Mouse (Mus musculus) hindbrain, embryonic 15.5 days (tissue): Measurements from ENCODE around the gene Rnaseh2c. TPM values are rescaled to one million over a fixed set of nuclear protein-coding genes. Genes with fewer than 3 reads are reported as not detected.
A peak's percentile ranks its signal among the peaks of the same experiment; 100 is the strongest.

Experiments used
- ATAC-seq: fragments of 200-750 bp; cut with Nextera tagmentation; 2 replicates; pipeline ENCODE4 v1.8.0; 2017; ENCODE audit warnings: low read depth, moderate number of reproducible peaks, moderate TSS enrichment; ENCODE audit not compliant: low FRiP score
- H3K27ac ChIP-seq: fragments of 300-500 bp; sonication (generic); replicated peaks from 2 replicates; pipeline ENCODE4 v1.5.1; 2015; ENCODE audit warnings: mild to moderate bottlenecking, inconsistent platforms
- H3K27me3 ChIP-seq: fragments of 300-500 bp; sonication (generic); 2 replicates; pipeline ENCODE4 v1.6.1; 2015; ENCODE audit warnings: control low read depth, inconsistent platforms
- H3K36me3 ChIP-seq: fragments of 300-500 bp; sonication (generic); 2 replicates; pipeline ENCODE4 v1.6.1; 2015; ENCODE audit warnings: control low read depth, inconsistent platforms
- H3K4me1 ChIP-seq: fragments of 300-500 bp; sonication (generic); replicated peaks from 2 replicates; pipeline ENCODE4 v1.6.1; 2015; ENCODE audit warnings: control low read depth, inconsistent platforms
- H3K4me2 ChIP-seq: fragments of 300-500 bp; sonication (generic); 2 replicates; pipeline ENCODE4 v1.6.1; 2015; ENCODE audit warnings: moderate library complexity, mild to moderate bottlenecking, inconsistent platforms
- H3K4me3 ChIP-seq: fragments of 300-500 bp; sonication (generic); 2 replicates; pipeline ENCODE4 v1.5.1; 2015; ENCODE audit warnings: mild to moderate bottlenecking, inconsistent platforms
- H3K9ac ChIP-seq: fragments of 300-500 bp; sonication (generic); 2 replicates; pipeline ENCODE4 v1.6.1; 2015; ENCODE audit warnings: inconsistent platforms
- H3K9me3 ChIP-seq: fragments of 300-500 bp; sonication (generic); 2 replicates; pipeline ENCODE4 v1.6.1; 2016; ENCODE audit warnings: control low read depth, inconsistent platforms
- WGBS: fragments of 180-500 bp; shearing (Covaris S2); methylation state at CpG from one replicate; pipeline ENCODE4 v1.1.7; 2015; 5-methylcytosine and 5-hydroxymethylcytosine counted together
- polyA plus RNA-seq: library from polyadenylated mRNA; unstranded; fragments of >200 nt; fragmentation: Nextera tagmentation; extraction: Ambion mirVana; gene quantifications from 2 replicates; pipeline ENCODE4 v1.2.1, GENCODE M21; 2015

The Rnaseh2c gene
- polyA plus RNA-seq, 1 experiment from 2014 or later = 66.6 TPM

GRCm38 (mm10) chr19:5654720-5655298 is 53.1 kb downstream of the Rnaseh2c start:
- 15% methylated on average over 43 of the region's 43 CpGs for WGBS
- ATAC-seq = no peak

More at GRCm38 (mm10) chr19:5654720-5655298, 53.1 kb downstream of the Rnaseh2c start:
- Histone ChIP-seq H3K36me3 (no peaks in the 10 kb centered on the region), H3K9me3 (no peaks in the 10 kb centered on the region), H3K9ac (peak overlapping the region; percentile 15), H3K4me2 (peak overlapping the region; percentile 74), H3K27me3 (peaks cover 34% of the 10 kb centered on the region), H3K4me1 (peaks cover 15% of the 10 kb centered on the region), H3K4me3 (peak overlapping the region; percentile 42), H3K27ac (no peak overlapping the region)

Other genes with a start within 250 kb of the Rnaseh2c start
- 40.7 and 43.3 TPM in 2 replicates for gene Eif1ad, start 235.1 kb upstream of the Rnaseh2c start, polyA plus RNA-seq
- 319 and 333 TPM in 2 replicates for gene Banf1, start 234.7 kb upstream of the Rnaseh2c start, polyA plus RNA-seq
- 68.2 and 77.1 TPM in 2 replicates for gene Sart1, start 213.2 kb upstream of the Rnaseh2c start, polyA plus RNA-seq
- gene Tsga10ip, start 199.3 kb upstream of the Rnaseh2c start, polyA plus RNA-seq = not detected in 2 replicates
- 301 and 311 TPM in 2 replicates for gene Drap1, start 176.9 kb upstream of the Rnaseh2c start, polyA plus RNA-seq
- gene AI837181, start 176.7 kb upstream of the Rnaseh2c start, polyA plus RNA-seq = 74.9 and 82.4 TPM in 2 replicates
- gene Fosl1, start 154.3 kb upstream of the Rnaseh2c start, polyA plus RNA-seq = not detected in 2 replicates
- gene Ccdc85b, start 144.0 kb upstream of the Rnaseh2c start, polyA plus RNA-seq = 12.8 and 14.0 TPM in 2 replicates
- gene Fibp, start 141.3 kb upstream of the Rnaseh2c start, polyA plus RNA-seq = 147 and 160 TPM in 2 replicates
- gene Ctsw, start 133.4 kb upstream of the Rnaseh2c start, polyA plus RNA-seq = 4.3 and 5.7 TPM in 2 replicates
- 38.9 and 44.9 TPM in 2 replicates for gene Efemp2, start 127.9 kb upstream of the Rnaseh2c start, polyA plus RNA-seq
- 49.2 TPM in 2 replicates for gene Mus81, start 113.5 kb upstream of the Rnaseh2c start, polyA plus RNA-seq
- 3,340 and 3,538 TPM in 2 replicates for gene Cfl1, start 111.4 kb upstream of the Rnaseh2c start, polyA plus RNA-seq
- 0.26 and 0.44 TPM in 2 replicates for gene 1700020D05Rik, start 98.1 kb upstream of the Rnaseh2c start, polyA plus RNA-seq
- 94.6 and 99.8 TPM in 2 replicates for gene Snx32, start 91.3 kb upstream of the Rnaseh2c start, polyA plus RNA-seq
- 0.08 TPM in 1 of 2 replicates, not detected in the other for gene Ovol1, start 41.2 kb upstream of the Rnaseh2c start, polyA plus RNA-seq
- gene Ap5b1, start 33.8 kb upstream of the Rnaseh2c start, polyA plus RNA-seq = 3.1 and 3.7 TPM in 2 replicates
- 67.2 and 69.2 TPM in 2 replicates for gene Kat5, start 8.4 kb downstream of the Rnaseh2c start, polyA plus RNA-seq
- gene Rela, start 35.6 kb downstream of the Rnaseh2c start, polyA plus RNA-seq = 34.4 and 37.8 TPM in 2 replicates
- gene Sipa1, start 61.8 kb downstream of the Rnaseh2c start, polyA plus RNA-seq = 17.1 and 20.1 TPM in 2 replicates
- gene Map3k11, start 86.9 kb downstream of the Rnaseh2c start, polyA plus RNA-seq = 12.3 and 13.4 TPM in 2 replicates
- 23.9 and 26.7 TPM in 2 replicates for gene Pcnx3, start 87.0 kb downstream of the Rnaseh2c start, polyA plus RNA-seq
- gene Kcnk7, start 102.5 kb downstream of the Rnaseh2c start, polyA plus RNA-seq = 0.14 and 0.30 TPM in 2 replicates
- 15.5 and 19.7 TPM in 2 replicates for gene Ehbp1l1, start 124.4 kb downstream of the Rnaseh2c start, polyA plus RNA-seq
- 139 and 149 TPM in 2 replicates for gene Fam89b, start 127.8 kb downstream of the Rnaseh2c start, polyA plus RNA-seq
- gene Ltbp3, start 139.0 kb downstream of the Rnaseh2c start, polyA plus RNA-seq = 15.2 and 17.2 TPM in 2 replicates
- gene Scyl1, start 169.5 kb downstream of the Rnaseh2c start, polyA plus RNA-seq = 79.7 and 92.6 TPM in 2 replicates